Mouse (Mus musculus): Measurements from ENCODE around the gene Ddo. TPM values are rescaled to one million over a fixed set of nuclear protein-coding genes. Genes with fewer than 3 reads are reported as not detected.

The Ddo gene
- polyA plus RNA-seq, 1 experiment, result not detected

DNA sequence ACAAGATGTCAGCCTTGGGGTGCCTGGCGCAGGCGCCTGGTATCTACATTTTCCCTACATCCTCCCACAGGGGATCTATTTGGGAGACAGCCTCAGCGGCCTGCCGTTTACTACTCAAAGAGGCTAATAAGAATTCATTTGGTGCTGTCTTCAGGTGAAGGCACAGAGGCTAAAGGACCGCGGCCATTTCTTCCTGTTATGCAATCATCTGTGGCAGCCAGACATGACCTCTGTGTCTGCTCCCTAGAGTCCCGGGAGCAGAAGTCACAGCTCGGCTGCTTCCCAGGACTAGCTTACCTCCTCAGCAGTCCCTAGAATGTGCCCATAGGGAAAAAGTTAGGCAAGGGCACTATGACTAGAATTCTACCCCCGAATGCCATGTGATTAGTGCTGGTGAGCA, 1.1 kb downstream of the Ddo start:
- Histone ChIP-seq H3K4me1 (ENCODE audit: control insufficient read depth, insufficient read depth, low read length) (0 out of 2 replicates have a peak, but pooled peaks cover 3% of the 10 kb centered on the region), H3K4me3 (ENCODE audit: insufficient read depth, low read length) (no peak overlapping the region), H3K27ac (ENCODE audit: insufficient read depth, low read length) (no peak overlapping the region)
- no peak for TF ChIP-seq CTCF (IDR thresholded peaks at IDR 0.05; ENCODE audit: borderline replicate concordance, insufficient read depth, low read length)
- TF ChIP-seq POLR2A (IDR thresholded peaks at IDR 0.05; ENCODE audit: low read depth, low read length), result no peak

DNA sequence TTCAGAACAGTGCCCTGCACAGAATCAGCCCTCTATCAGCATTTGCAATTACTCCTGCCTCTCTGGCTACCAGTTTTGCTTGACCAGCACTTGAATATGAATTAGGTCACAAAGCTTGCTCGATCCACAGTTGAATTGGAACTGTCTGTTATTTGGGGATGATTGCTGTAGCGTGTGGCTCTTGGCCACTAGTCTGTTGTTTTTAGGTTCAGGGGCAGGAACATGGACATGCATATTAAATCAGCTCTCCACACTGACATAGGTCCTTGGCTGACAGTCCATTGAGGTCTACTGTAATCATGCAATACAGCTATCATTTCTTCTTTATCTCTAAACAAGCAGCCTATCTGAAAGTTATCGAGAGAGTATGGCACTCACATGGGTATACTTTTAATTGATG, 2.3 kb downstream of the Ddo start:
- TF ChIP-seq CTCF (IDR thresholded peaks at IDR 0.05; ENCODE audit: borderline replicate concordance, insufficient read depth, low read length) (no peak), POLR2A (IDR thresholded peaks at IDR 0.05; ENCODE audit: low read depth, low read length) (no peak)
- no peak overlapping the region for H3K27ac ChIP-seq (ENCODE audit: insufficient read depth, low read length)
- H3K4me3 ChIP-seq (ENCODE audit: insufficient read depth, low read length), result no peak overlapping the region
- 0 out of 2 replicates have a peak, but pooled peaks cover 3% of the 10 kb centered on the region for H3K4me1 ChIP-seq (ENCODE audit: control insufficient read depth, insufficient read depth, low read length)

GRCm38 (mm10) chr10:40637331-40637730, 7.5 kb downstream of the Ddo start:
- 0 out of 2 replicates have a peak, but pooled peaks cover 3% of the 10 kb centered on the region for H3K4me1 ChIP-seq (ENCODE audit: control insufficient read depth, insufficient read depth, low read length)
- H3K4me3 ChIP-seq (ENCODE audit: insufficient read depth, low read length), result no peak overlapping the region
- no peak overlapping the region for H3K27ac ChIP-seq (ENCODE audit: insufficient read depth, low read length)
- TF ChIP-seq CTCF (IDR thresholded peaks at IDR 0.05; ENCODE audit: borderline replicate concordance, insufficient read depth, low read length) (no peak), POLR2A (IDR thresholded peaks at IDR 0.05; ENCODE audit: low read depth, low read length) (no peak)

DNA sequence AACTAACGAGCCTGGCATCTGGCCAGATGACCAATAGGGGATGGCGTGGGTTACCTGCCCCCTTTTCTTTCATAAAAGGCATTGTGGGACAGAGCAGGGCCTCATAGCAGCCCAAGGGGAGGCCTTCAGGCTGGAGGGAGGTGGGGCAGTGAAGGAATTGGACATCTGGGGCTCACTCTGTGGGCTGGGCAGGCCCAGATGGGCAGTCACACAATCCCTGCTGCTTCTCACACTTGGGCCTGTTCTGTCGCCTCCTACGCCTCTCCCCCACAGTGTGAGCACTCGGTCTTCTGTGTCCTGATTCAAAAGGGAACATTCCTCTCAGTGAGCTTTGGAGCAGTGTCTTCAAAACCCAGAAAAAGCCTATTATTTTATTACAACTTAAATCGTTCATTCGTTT, 8.5 kb downstream of the Ddo start:
- Histone ChIP-seq H3K4me1 (ENCODE audit: control insufficient read depth, insufficient read depth, low read length) (no peaks in the 10 kb centered on the region), H3K4me3 (ENCODE audit: insufficient read depth, low read length) (no peak overlapping the region), H3K27ac (ENCODE audit: insufficient read depth, low read length) (0 out of 2 replicates have a peak overlapping the region, but pooled peaks have one; percentile 14)
- TF ChIP-seq CTCF (IDR thresholded peaks at IDR 0.05; ENCODE audit: borderline replicate concordance, insufficient read depth, low read length), result no peak
- no peak for TF ChIP-seq POLR2A (IDR thresholded peaks at IDR 0.05; ENCODE audit: low read depth, low read length)

DNA sequence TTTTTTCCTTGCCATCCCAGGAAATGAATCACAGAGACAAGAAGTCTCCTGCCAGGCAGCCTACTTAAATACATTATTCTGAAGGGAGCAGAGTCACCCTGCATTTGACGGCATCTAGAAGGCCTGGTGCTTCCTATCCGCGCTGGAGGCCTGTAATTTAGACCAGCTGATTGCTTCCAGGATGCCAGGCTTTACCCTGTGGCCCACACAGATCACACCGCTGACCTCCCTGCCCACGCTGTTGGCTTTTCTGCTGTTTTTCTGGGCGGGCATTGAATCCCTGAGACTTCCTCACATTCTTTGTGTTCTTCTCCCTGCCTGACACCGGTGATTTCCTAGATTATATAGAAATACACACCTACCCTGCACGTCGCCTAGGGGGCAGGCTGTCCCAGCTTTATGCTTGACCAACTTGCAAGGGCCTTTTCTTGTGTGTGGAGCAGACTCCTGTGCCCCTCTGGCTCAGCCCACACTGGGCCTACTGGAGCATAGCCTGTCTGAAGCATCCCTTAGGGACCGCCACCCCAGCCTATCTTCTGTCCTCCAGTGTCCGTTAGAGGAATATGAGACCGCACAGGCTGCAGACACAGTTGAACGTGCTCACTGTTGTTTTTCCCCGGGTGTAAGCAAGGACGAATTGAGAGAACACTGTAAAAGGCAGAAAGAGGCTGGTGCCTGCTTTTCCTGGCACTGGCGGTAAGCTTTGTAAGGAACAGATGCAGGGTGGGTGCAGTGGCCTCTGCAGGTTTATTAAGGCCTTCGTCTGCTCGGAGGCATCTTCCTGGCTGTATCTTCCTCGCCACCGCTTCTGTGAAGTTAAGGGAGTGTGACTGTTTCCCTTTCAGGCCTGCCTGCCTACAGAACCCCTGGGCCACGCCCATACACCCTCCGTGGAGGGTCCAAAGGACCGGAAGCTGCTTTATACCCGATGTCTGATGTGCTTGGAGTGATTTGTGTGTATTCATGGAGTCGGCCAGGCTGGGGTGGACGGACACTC, 9.3 kb downstream of the Ddo start:
- no peak overlapping the region for H3K4me3 ChIP-seq (ENCODE audit: insufficient read depth, low read length)
- H3K4me1 ChIP-seq (ENCODE audit: control insufficient read depth, insufficient read depth, low read length), result peaks cover 4% of the 10 kb centered on the region; the same call in 1 of the 2 replicates
- peak; percentile 32; the same call in 1 of the 2 replicates for TF ChIP-seq CTCF (IDR thresholded peaks at IDR 0.05; ENCODE audit: borderline replicate concordance, insufficient read depth, low read length)
- TF ChIP-seq POLR2A (IDR thresholded peaks at IDR 0.05; ENCODE audit: low read depth, low read length), result no peak
- 0 out of 2 replicates have a peak overlapping the region, but pooled peaks have one; percentile 14 for H3K27ac ChIP-seq (ENCODE audit: insufficient read depth, low read length)

- H3K27ac ChIP-seq (ENCODE audit: insufficient read depth, low read length), result no peak overlapping the region
- TF ChIP-seq POLR2A (IDR thresholded peaks at IDR 0.05; ENCODE audit: low read depth, low read length), result no peak
- TF ChIP-seq CTCF (IDR thresholded peaks at IDR 0.05; ENCODE audit: borderline replicate concordance, insufficient read depth, low read length), result no peak
- H3K4me3 ChIP-seq (ENCODE audit: insufficient read depth, low read length), result no peak overlapping the region
- peaks cover 9% of the 10 kb centered on the region; the same call in 1 of the 2 replicates for H3K4me1 ChIP-seq (ENCODE audit: control insufficient read depth, insufficient read depth, low read length)
Measured at GRCm38 (mm10) chr10:40640406-40640805, 10.6 kb downstream of the Ddo start.

DNA sequence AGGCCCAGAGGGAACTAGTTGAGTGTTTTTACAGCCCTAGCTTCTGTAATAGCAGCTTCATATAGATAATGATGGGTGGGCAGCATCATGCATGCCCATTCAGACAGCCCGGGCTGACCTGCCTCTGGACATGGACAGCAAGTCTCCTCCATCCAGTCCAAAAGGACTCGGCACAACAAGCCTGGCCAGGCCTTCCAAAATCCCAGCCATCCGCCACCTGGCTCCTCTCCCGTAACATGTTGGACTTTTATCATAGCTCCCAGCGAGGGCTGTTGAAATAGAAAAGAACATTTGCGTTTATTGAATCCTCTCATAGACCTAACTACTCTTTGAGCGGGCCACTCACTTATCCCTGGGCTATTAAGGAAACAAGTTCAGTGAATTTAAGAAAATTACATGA, 12.1 kb downstream of the Ddo start:
- Histone ChIP-seq H3K4me1 (ENCODE audit: control insufficient read depth, insufficient read depth, low read length) (peaks cover 9% of the 10 kb centered on the region; the same call in 1 of the 2 replicates), H3K27ac (ENCODE audit: insufficient read depth, low read length) (no peak overlapping the region)
- no peak for TF ChIP-seq POLR2A (IDR thresholded peaks at IDR 0.05; ENCODE audit: low read depth, low read length)
- no peak for TF ChIP-seq CTCF (IDR thresholded peaks at IDR 0.05; ENCODE audit: borderline replicate concordance, insufficient read depth, low read length)

GRCm38 (mm10) chr10:40643126-40643525, 13.3 kb downstream of the Ddo start:
- Histone ChIP-seq H3K4me3 (ENCODE audit: insufficient read depth, low read length) (no peak overlapping the region), H3K27ac (ENCODE audit: insufficient read depth, low read length) (no peak overlapping the region), H3K4me1 (ENCODE audit: control insufficient read depth, insufficient read depth, low read length) (peaks cover 9% of the 10 kb centered on the region; the same call in 1 of the 2 replicates)
- no peak for TF ChIP-seq POLR2A (IDR thresholded peaks at IDR 0.05; ENCODE audit: low read depth, low read length)
- no peak for TF ChIP-seq CTCF (IDR thresholded peaks at IDR 0.05; ENCODE audit: borderline replicate concordance, insufficient read depth, low read length)

More for the DNA sequence above, 12.1 kb downstream of the Ddo start:
- H3K4me3 ChIP-seq (ENCODE audit: insufficient read depth, low read length), result no peak overlapping the region

- H3K4me1 ChIP-seq (ENCODE audit: control insufficient read depth, insufficient read depth, low read length), result peaks cover 11% of the 10 kb centered on the region; the same call in 1 of the 2 replicates
- no peak overlapping the region for H3K27ac ChIP-seq (ENCODE audit: insufficient read depth, low read length)
- no peak overlapping the region for H3K4me3 ChIP-seq (ENCODE audit: insufficient read depth, low read length)
- TF ChIP-seq POLR2A (IDR thresholded peaks at IDR 0.05; ENCODE audit: low read depth, low read length), result no peak
- TF ChIP-seq CTCF (IDR thresholded peaks at IDR 0.05; ENCODE audit: borderline replicate concordance, insufficient read depth, low read length), result no peak
Measured at GRCm38 (mm10) chr10:40644456-40644855, 14.6 kb downstream of the Ddo start.

DNA sequence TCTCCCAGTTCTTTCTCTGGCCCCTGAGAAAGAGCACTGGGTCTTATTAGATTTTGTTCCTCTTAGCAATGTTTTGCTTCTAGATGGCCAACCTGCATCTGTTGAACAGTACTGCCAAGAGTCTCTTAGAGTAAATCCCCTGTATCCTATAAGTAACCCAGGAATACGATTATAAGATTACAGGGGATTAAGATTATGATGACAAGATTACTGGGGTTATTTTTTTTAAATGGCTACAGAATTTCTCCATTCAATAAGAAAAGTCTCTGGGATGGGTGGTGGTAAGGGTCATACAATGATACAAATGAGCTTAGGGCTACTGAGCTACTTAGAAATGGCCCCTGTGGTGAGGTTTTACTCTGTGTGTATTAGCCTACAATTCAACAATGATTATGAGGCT, 15.5 kb downstream of the Ddo start:
- no peak overlapping the region for H3K27ac ChIP-seq (ENCODE audit: insufficient read depth, low read length)
- no peak for TF ChIP-seq CTCF (IDR thresholded peaks at IDR 0.05; ENCODE audit: borderline replicate concordance, insufficient read depth, low read length)
- no peak for TF ChIP-seq POLR2A (IDR thresholded peaks at IDR 0.05; ENCODE audit: low read depth, low read length)
- peaks cover 11% of the 10 kb centered on the region; the same call in 1 of the 2 replicates for H3K4me1 ChIP-seq (ENCODE audit: control insufficient read depth, insufficient read depth, low read length)
- H3K4me3 ChIP-seq (ENCODE audit: insufficient read depth, low read length), result no peak overlapping the region

All from embryonic fibroblast, embryonic 13.5 days (primary cell).